Mouse (Mus musculus) heart, adult 2 months (tissue): Measurements from ENCODE around the gene Tbc1d8b. TPM values are rescaled to one million over a fixed set of nuclear protein-coding genes. Genes with fewer than 3 reads are reported as not detected.

ENCODE experiments used
- DNase-seq, 2 experiments: peaks; one replicate each; pipeline ENCODE4 v3.0.0; 2021
- H3K27ac ChIP-seq: fragments of 200-600 bp; 2 replicates; pipeline ENCODE4 v1.8.1; 2022
- H3K27me3 ChIP-seq: fragments of 200-500 bp; 2 replicates; pipeline ENCODE4 v1.6.1; 2012; ENCODE audit warnings: mild to moderate bottlenecking, low read length, inconsistent platforms, mixed read lengths; ENCODE audit not compliant: control insufficient read depth, insufficient read depth
- H3K36me3 ChIP-seq: fragments of 200-500 bp; 2 replicates; pipeline ENCODE4 v1.6.1; 2012; ENCODE audit warnings: low read length, inconsistent platforms; ENCODE audit not compliant: control insufficient read depth, insufficient read depth
- H3K4me1 ChIP-seq: fragments of 200-500 bp; 2 replicates; pipeline ENCODE4 v1.6.1; 2011; ENCODE audit warnings: low read length; ENCODE audit not compliant: control insufficient read depth, insufficient read depth
- H3K4me3 ChIP-seq: fragments of 200-600 bp; 2 replicates; pipeline ENCODE4 v1.8.1; 2022
- H3K79me2 ChIP-seq: fragments of 200-500 bp; replicated peaks from 2 replicates; pipeline ENCODE4 v1.6.1; 2012; ENCODE audit warnings: mild to moderate bottlenecking, inconsistent platforms, low read length, moderate library complexity, mixed read lengths; ENCODE audit not compliant: control insufficient read depth, insufficient read depth
- H3K9ac ChIP-seq: fragments of 200-500 bp; 2 replicates; pipeline ENCODE4 v1.6.1; 2012; ENCODE audit warnings: low read depth, mild to moderate bottlenecking, control low read depth, inconsistent platforms, low read length, mixed read lengths
- CTCF ChIP-seq: fragments of 200-600 bp; IDR thresholded peaks from 2 replicates; pipeline ENCODE4 v1.8.1; 2022; ENCODE audit warnings: antibody characterized with exemption, mild to moderate bottlenecking, moderate library complexity
- EP300 ChIP-seq: fragments of 200-500 bp; IDR thresholded peaks from 2 replicates; pipeline ENCODE4 v1.6.1; 2011; ENCODE audit warnings: low read depth, low read length, control low read depth; ENCODE audit not compliant: insufficient read depth
- POLR2A ChIP-seq: fragments of 200-500 bp; IDR thresholded peaks from 2 replicates; pipeline ENCODE4 v1.6.1; 2011; ENCODE audit warnings: mild to moderate bottlenecking, low read depth, low read length, control low read depth; ENCODE audit not compliant: insufficient read depth
- WGBS: fragments of 180-500 bp; shearing (Covaris S2); methylation state at CpG from one replicate; pipeline ENCODE4 v1.1.7; 2018; 5-methylcytosine and 5-hydroxymethylcytosine counted together
- intact Hi-C: fragments of 180-260 bp; cut with DNase I; formaldehyde crosslinking; loops from one replicate; pipeline ENCODE4 v1.15.1; 2025
- polyA plus RNA-seq: library from polyadenylated mRNA; depleted of rRNA; stranded (reverse); fragments of >200 nt; gene quantifications from 2 replicates; pipeline ENCODE4 v1.2.3, GENCODE M21; 2012; rRNA removed
- total RNA-seq, 2 experiments: library from RNA; stranded (reverse); gene quantifications; 2 replicates each; pipeline ENCODE4 v1.2.3; 2021

Gene Tbc1d8b
- total and polyA plus RNA-seq, 3 experiments = 1.2 to 6.3 (median 4.9) TPM

DNA sequence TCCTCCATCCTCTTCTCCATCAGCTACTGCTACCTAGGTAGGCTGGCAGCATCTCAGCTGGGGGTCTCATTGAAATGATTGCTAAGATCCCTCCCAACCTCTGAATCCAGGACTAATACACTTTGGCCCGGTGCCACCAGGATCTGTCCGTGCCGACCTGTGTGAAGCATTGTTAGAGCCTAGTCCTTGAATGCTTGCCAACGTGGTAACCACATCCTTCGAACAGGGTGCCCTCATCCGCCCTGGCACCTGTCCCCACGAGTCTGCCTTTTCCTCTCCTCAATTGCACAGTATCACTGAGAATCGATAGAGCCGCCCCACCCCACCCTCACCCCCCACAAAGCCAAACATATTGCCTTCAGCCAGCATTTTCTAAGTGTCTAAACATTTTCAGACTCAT, 113.1 kb downstream of the Tbc1d8b start:
- Histone ChIP-seq H3K36me3 (no peaks in the 10 kb centered on the region), H3K4me1 (no peaks in the 10 kb centered on the region), H3K27me3 (no peaks in the 10 kb centered on the region), H3K9ac (no peak overlapping the region), H3K27ac (no peak overlapping the region), H3K4me3 (no peak overlapping the region), H3K79me2 (no peaks in the 10 kb centered on the region)
- intact Hi-C loops = no loop called here
- TF ChIP-seq EP300 (no peak), POLR2A (no peak), CTCF (no peak)
- no peak for DNase-seq
- WGBS = 56% methylated on average over 9 of the region's 9 CpGs

DNA sequence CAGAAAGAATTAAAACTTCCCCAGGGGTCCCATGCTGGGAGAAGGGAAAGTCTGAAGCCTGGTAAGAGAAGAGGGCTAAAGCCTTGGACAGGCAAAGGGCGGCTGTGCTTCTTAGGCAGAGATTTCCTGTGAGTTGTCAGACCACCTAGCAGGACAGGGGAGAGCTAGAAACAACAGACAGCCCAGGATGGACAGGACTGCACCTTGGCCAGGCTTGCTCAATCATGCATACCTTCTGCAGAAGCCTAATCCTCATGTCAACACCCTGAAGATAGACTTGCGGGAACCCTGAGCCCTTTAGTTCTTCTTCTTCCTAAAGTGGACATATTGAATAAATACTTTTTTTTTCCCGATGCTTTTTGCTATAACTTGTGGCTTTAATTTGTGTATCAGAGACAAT, 115.2 kb downstream of the Tbc1d8b start:
- no peaks in the 10 kb centered on the region for H3K27me3 ChIP-seq
- no peaks in the 10 kb centered on the region for H3K79me2 ChIP-seq
- H3K27ac ChIP-seq = no peak overlapping the region
- H3K36me3 ChIP-seq = no peaks in the 10 kb centered on the region
- intact Hi-C loops = no loop called here
- no peak for TF ChIP-seq CTCF
- TF ChIP-seq POLR2A = no peak
- TF ChIP-seq EP300 = no peak
- H3K4me1 ChIP-seq = no peaks in the 10 kb centered on the region
- no peak for DNase-seq
- H3K9ac ChIP-seq = no peak overlapping the region
- H3K4me3 ChIP-seq = no peak overlapping the region
- WGBS = 80% methylated on average over 3 of the region's 3 CpGs

DNA sequence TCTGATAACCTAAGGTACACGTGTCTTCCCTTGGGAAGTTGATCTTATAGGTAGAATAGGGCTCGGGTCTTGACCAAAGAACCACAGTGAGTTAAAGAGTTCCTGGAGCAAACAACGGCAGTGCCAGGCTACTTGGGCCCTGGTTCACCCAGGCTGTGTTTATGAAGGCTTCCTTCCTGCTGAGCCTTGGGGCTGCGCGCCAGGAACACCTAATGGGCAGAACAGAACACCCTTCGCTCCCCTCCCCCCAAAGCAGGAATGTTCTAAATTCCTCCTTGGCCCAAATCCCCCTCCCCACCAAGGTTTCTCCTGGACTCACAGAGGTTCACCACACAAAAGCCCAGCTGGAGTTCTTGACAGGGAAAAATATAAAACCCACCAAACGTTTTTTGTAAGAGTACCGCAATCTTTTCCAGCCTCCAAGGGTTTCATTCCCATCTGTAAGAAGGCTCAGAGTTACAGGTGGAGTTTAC, 115.6 kb downstream of the Tbc1d8b start, which contains the start of gene Cldn2:
Cldn2 (plus strand) TSS at position 423 of the 473 bp plus-strand sequence.
- DNase-seq = no peak
- Histone ChIP-seq H3K9ac (no peak within 1 kb of the TSS), H3K27ac (no peak within 1 kb of the TSS), H3K4me1 (no peaks in the 10 kb centered on the region), H3K36me3 (no peaks in the 10 kb centered on the region), H3K4me3 (no peak within 1 kb of the TSS), H3K27me3 (no peaks in the 10 kb centered on the region), H3K79me2 (no peaks in the 10 kb centered on the region)
- no peak for TF ChIP-seq EP300
- TF ChIP-seq POLR2A = no peak
- WGBS = 70% methylated on average over 8 of the region's 8 CpGs
- intact Hi-C loops = no loop called here

Other genes with a start within 250 kb of the Tbc1d8b start
- gene D330045A20Rik, start 204.6 kb upstream of the Tbc1d8b start, total RNA-seq = under 1 TPM; 0.05 to 0.07 TPM
- gene D330045A20Rik, start 204.6 kb upstream of the Tbc1d8b start, polyA plus RNA-seq = 0.04 and 0.06 TPM in 2 replicates
- 10 to 100 TPM; 69.3 to 82.4 TPM for gene Rnf128, start 121.7 kb upstream of the Tbc1d8b start, total RNA-seq
- 16.4 and 26.1 TPM in 2 replicates for gene Rnf128, start 121.7 kb upstream of the Tbc1d8b start, polyA plus RNA-seq
- gene Gm15013, start 29.5 kb downstream of the Tbc1d8b start, total RNA-seq = not detected
- 0.29 TPM in 1 of 2 replicates, not detected in the other for gene Gm15013, start 29.5 kb downstream of the Tbc1d8b start, polyA plus RNA-seq
- not detected for gene Ripply1, start 97.4 kb downstream of the Tbc1d8b start, total RNA-seq
- gene Ripply1, start 97.4 kb downstream of the Tbc1d8b start, polyA plus RNA-seq = not detected in 2 replicates
- gene Cldn2, start 115.8 kb downstream of the Tbc1d8b start, total RNA-seq = not detected
- 0.16 TPM in 1 of 2 replicates, not detected in the other for gene Cldn2, start 115.8 kb downstream of the Tbc1d8b start, polyA plus RNA-seq
- 1 to 10 TPM; 3.3 to 5.4 TPM for gene Morc4, start 186.7 kb downstream of the Tbc1d8b start, total RNA-seq
- gene Morc4, start 186.7 kb downstream of the Tbc1d8b start, polyA plus RNA-seq = 1.7 and 4.3 TPM in 2 replicates